Mouse (Mus musculus) hindbrain, embryonic 10.5 days (tissue): Measurements from ENCODE around the gene Sgk1. TPM values are rescaled to one million over a fixed set of nuclear protein-coding genes. Genes with fewer than 3 reads are reported as not detected.

Source experiments
- DNase-seq: peaks from one replicate; pipeline ENCODE4 v3.0.0-alpha.2; 2017; ENCODE audit warnings: low spot score
- H3K27ac ChIP-seq: fragments of 300-500 bp; sonication (generic); 2 replicates; pipeline ENCODE4 v1.5.1; 2016; ENCODE audit warnings: mild to moderate bottlenecking, moderate library complexity
- H3K27me3 ChIP-seq: fragments of 300-500 bp; sonication (generic); 2 replicates; pipeline ENCODE4 v1.6.1; 2016; ENCODE audit warnings: mild to moderate bottlenecking; ENCODE audit not compliant: poor library complexity, insufficient read depth, severe bottlenecking
- H3K36me3 ChIP-seq: fragments of 300-500 bp; sonication (generic); 2 replicates; pipeline ENCODE4 v1.6.1; 2016; ENCODE audit warnings: mild to moderate bottlenecking, moderate library complexity
- H3K4me1 ChIP-seq: fragments of 300-500 bp; sonication (generic); replicated peaks from 2 replicates; pipeline ENCODE4 v1.6.1; 2016; ENCODE audit warnings: mild to moderate bottlenecking
- H3K4me3 ChIP-seq: fragments of 300-500 bp; sonication (generic); 2 replicates; pipeline ENCODE4 v1.5.1; 2016; ENCODE audit warnings: mild to moderate bottlenecking, moderate library complexity
- H3K9me3 ChIP-seq: fragments of 300-500 bp; sonication (generic); 2 replicates; pipeline ENCODE4 v1.6.1; 2016; ENCODE audit warnings: mild to moderate bottlenecking, moderate library complexity
- WGBS: fragments of 180-500 bp; shearing (Covaris S2); methylation state at CpG from one replicate; pipeline ENCODE4 v1.1.7; 2016; 5-methylcytosine and 5-hydroxymethylcytosine counted together
- polyA plus RNA-seq: library from polyadenylated mRNA; unstranded; fragments of >200 nt; fragmentation: Nextera tagmentation; extraction: Ambion mirVana; gene quantifications from 2 replicates; pipeline ENCODE4 v1.2.1, GENCODE M21; 2016

Sgk1 gene
- polyA plus RNA-seq, 1 experiment from 2014 or later = 18.1 TPM

- 66% methylated on average over 3 of the region's 3 CpGs for WGBS
- H3K27me3 ChIP-seq = no peaks in the 10 kb centered on the region
- no peak overlapping the region for H3K4me3 ChIP-seq
- H3K9me3 ChIP-seq = no peaks in the 10 kb centered on the region
- H3K36me3 ChIP-seq = no peaks in the 10 kb centered on the region
- DNase-seq = no peak
- H3K4me1 ChIP-seq = 0 out of 2 replicates have a peak, but pooled peaks cover 5% of the 10 kb centered on the region
- no peak overlapping the region for H3K27ac ChIP-seq
Measured at GRCm38 (mm10) chr10:21907784-21908183, 25.8 kb downstream of the Sgk1 start.

GRCm38 (mm10) chr10:21908686-21909085 is 26.7 kb downstream of the Sgk1 start:
- 87% methylated on average over 1 of the region's 1 CpGs for WGBS
- 0 out of 2 replicates have a peak, but pooled peaks cover 5% of the 10 kb centered on the region for H3K4me1 ChIP-seq
- H3K27ac ChIP-seq = no peak overlapping the region
- no peaks in the 10 kb centered on the region for H3K9me3 ChIP-seq
- no peak overlapping the region for H3K4me3 ChIP-seq
- DNase-seq = no peak
- H3K27me3 ChIP-seq = no peaks in the 10 kb centered on the region
- H3K36me3 ChIP-seq = no peaks in the 10 kb centered on the region

- Histone ChIP-seq H3K9me3 (no peaks in the 10 kb centered on the region), H3K27ac (no peak overlapping the region), H3K4me3 (no peak overlapping the region), H3K36me3 (no peaks in the 10 kb centered on the region), H3K4me1 (peaks cover 8% of the 10 kb centered on the region; the same call in 1 of the 2 replicates), H3K27me3 (no peaks in the 10 kb centered on the region)
- WGBS = 94% methylated on average over 9 of the region's 9 CpGs
- DNase-seq = no peak
Measured at GRCm38 (mm10) chr10:21910334-21910733, 28.4 kb downstream of the Sgk1 start.

- WGBS = 83% methylated on average over 10 of the region's 10 CpGs
- no peak overlapping the region for H3K4me3 ChIP-seq
- DNase-seq = no peak
Measured at GRCm38 (mm10) chr10:21911303-21911947, 29.4 kb downstream of the Sgk1 start.

GRCm38 (mm10) chr10:21914751-21915150 is 32.8 kb downstream of the Sgk1 start:
- H3K4me3 ChIP-seq = no peak overlapping the region
- H3K27me3 ChIP-seq = no peaks in the 10 kb centered on the region
- no peak for DNase-seq
- no peaks in the 10 kb centered on the region for H3K36me3 ChIP-seq
- no peaks in the 10 kb centered on the region for H3K9me3 ChIP-seq
- no peak overlapping the region; the same call in 1 of the 2 replicates for H3K27ac ChIP-seq
- WGBS = 24% methylated on average over 1 of the region's 1 CpGs
- H3K4me1 ChIP-seq = peaks cover 8% of the 10 kb centered on the region

More at GRCm38 (mm10) chr10:21911303-21911947, 29.4 kb downstream of the Sgk1 start:
- Histone ChIP-seq H3K9me3 (no peaks in the 10 kb centered on the region), H3K36me3 (no peaks in the 10 kb centered on the region), H3K4me1 (peaks cover 8% of the 10 kb centered on the region; the same call in 1 of the 2 replicates), H3K27ac (no peak overlapping the region), H3K27me3 (no peaks in the 10 kb centered on the region)

- Histone ChIP-seq H3K36me3 (no peaks in the 10 kb centered on the region), H3K9me3 (no peaks in the 10 kb centered on the region), H3K27ac (no peak overlapping the region), H3K27me3 (no peaks in the 10 kb centered on the region), H3K4me3 (no peak overlapping the region), H3K4me1 (peaks cover 8% of the 10 kb centered on the region)
- WGBS = 88% methylated on average over 11 of the region's 11 CpGs
- no peak for DNase-seq
Measured at GRCm38 (mm10) chr10:21916301-21917071, 34.5 kb downstream of the Sgk1 start.

- no peaks in the 10 kb centered on the region for H3K9me3 ChIP-seq
- 0 out of 2 replicates have a peak overlapping the region, but pooled peaks have one; percentile 59 for H3K27ac ChIP-seq
- DNase-seq = no peak
- peaks cover 20% of the 10 kb centered on the region for H3K4me1 ChIP-seq
- 81% methylated on average over 6 of the region's 6 CpGs for WGBS
- H3K27me3 ChIP-seq = no peaks in the 10 kb centered on the region
- H3K36me3 ChIP-seq = no peaks in the 10 kb centered on the region
- H3K4me3 ChIP-seq = no peak overlapping the region
Measured at GRCm38 (mm10) chr10:21918016-21918749, 36.2 kb downstream of the Sgk1 start.

GRCm38 (mm10) chr10:21918750-21919145 is 36.8 kb downstream of the Sgk1 start:
- 82% methylated on average over 7 of the region's 7 CpGs for WGBS
- Histone ChIP-seq H3K36me3 (no peaks in the 10 kb centered on the region), H3K27ac (0 out of 2 replicates have a peak overlapping the region, but pooled peaks have one; percentile 59), H3K9me3 (no peaks in the 10 kb centered on the region), H3K4me3 (no peak overlapping the region), H3K27me3 (no peaks in the 10 kb centered on the region), H3K4me1 (peaks cover 25% of the 10 kb centered on the region)
- no peak for DNase-seq

- no peak overlapping the region for H3K4me3 ChIP-seq
- H3K36me3 ChIP-seq = no peaks in the 10 kb centered on the region
- H3K27me3 ChIP-seq = no peaks in the 10 kb centered on the region
- H3K9me3 ChIP-seq = no peaks in the 10 kb centered on the region
- H3K4me1 ChIP-seq = peaks cover 26% of the 10 kb centered on the region
- WGBS = 68% methylated on average over 2 of the region's 2 CpGs
- no peak overlapping the region for H3K27ac ChIP-seq
- no peak for DNase-seq
Measured at GRCm38 (mm10) chr10:21920611-21921010, 38.6 kb downstream of the Sgk1 start.

GRCm38 (mm10) chr10:21922716-21923350 is 40.8 kb downstream of the Sgk1 start:
- H3K27me3 ChIP-seq = no peaks in the 10 kb centered on the region
- no peaks in the 10 kb centered on the region for H3K36me3 ChIP-seq
- H3K4me1 ChIP-seq = peaks cover 26% of the 10 kb centered on the region
- 59% methylated on average over 8 of the region's 8 CpGs for WGBS
- H3K9me3 ChIP-seq = no peaks in the 10 kb centered on the region
- H3K4me3 ChIP-seq = no peak overlapping the region
- 0 out of 2 replicates have a peak overlapping the region, but pooled peaks have one; percentile 69 for H3K27ac ChIP-seq
- no peak for DNase-seq

GRCm38 (mm10) chr10:21923495-21923952 is 41.5 kb downstream of the Sgk1 start:
- DNase-seq = peak; percentile 40
- Histone ChIP-seq H3K27me3 (no peaks in the 10 kb centered on the region), H3K9me3 (no peaks in the 10 kb centered on the region), H3K4me3 (peak overlapping the region; percentile 29), H3K4me1 (peaks cover 23% of the 10 kb centered on the region), H3K36me3 (no peaks in the 10 kb centered on the region), H3K27ac (peak overlapping the region; percentile 69)
- WGBS = 7% methylated on average over 9 of the region's 9 CpGs

GRCm38 (mm10) chr10:21924051-21924720 is 42.2 kb downstream of the Sgk1 start:
- peak overlapping the region; percentile 69; the same call in 1 of the 2 replicates for H3K27ac ChIP-seq
- no peaks in the 10 kb centered on the region for H3K27me3 ChIP-seq
- H3K4me1 ChIP-seq = peaks cover 22% of the 10 kb centered on the region
- H3K36me3 ChIP-seq = no peaks in the 10 kb centered on the region
- DNase-seq = no peak
- H3K4me3 ChIP-seq = no peak overlapping the region
- no peaks in the 10 kb centered on the region for H3K9me3 ChIP-seq
- 80% methylated on average over 16 of the region's 16 CpGs for WGBS
